Mouse (Mus musculus) left cerebral cortex, adult 18-20 months (tissue): ENCODE data around the gene Gm45902. TPM values are rescaled to one million over a fixed set of nuclear protein-coding genes. Genes with fewer than 3 reads are reported as not detected.

Experiments used
- total RNA-seq, 2 experiments: library from RNA; stranded (reverse); gene quantifications; 2 replicates each; pipeline ENCODE4 v1.2.3; 2021

Gm45902 gene
- total RNA-seq, 2 experiments from 2014 or later: 4.2 to 4.4 TPM

Other genes with a start within 250 kb of the Gm45902 start
- 100 to 1,000 TPM in 1 of 2 experiments, 10 to 100 TPM in 1; 99.5 to 103 TPM for gene Nmt2, start 228.6 kb downstream of the Gm45902 start, total RNA-seq
- gene Rpp38, start 180.1 kb downstream of the Gm45902 start, total RNA-seq: 10 to 100 TPM in 1 of 2 experiments, 1 to 10 TPM in 1; 7.7 to 10.4 TPM
- 1 to 10 TPM in 1 of 2 experiments, under 1 TPM in 1; 0.96 to 1.3 TPM for gene Acbd7, start 176.6 kb downstream of the Gm45902 start, total RNA-seq
- gene Olah, start 115.6 kb downstream of the Gm45902 start, total RNA-seq: not detected
- gene Meig1, start 90.1 kb downstream of the Gm45902 start, total RNA-seq: 1 to 10 TPM; 1.6 to 2.0 TPM
- 10 to 100 TPM; 10.7 to 11.9 TPM for gene Dclre1c, start 88.7 kb downstream of the Gm45902 start, total RNA-seq
- 1 to 10 TPM; 3.5 to 4.0 TPM for gene Suv39h2, start 37.8 kb downstream of the Gm45902 start, total RNA-seq
- 10 to 100 TPM; 43.9 to 44.6 TPM for gene Hspa14, start within 50 bp of the Gm45902 start, total RNA-seq
- under 1 TPM; 0.47 to 0.53 TPM for gene Cdnf, start 240 bp upstream of the Gm45902 start, total RNA-seq
- 1 to 10 TPM; 7.7 to 9.3 TPM for gene Fam107b, start 57.7 kb upstream of the Gm45902 start, total RNA-seq